Mouse (Mus musculus) cerebellum, adult 11-12 months (tissue): ENCODE measurements at regions not wholly inside any gene's neighbourhood (a gene's known extent, or its start where the extent isn't known, plus 50 kb on each side); places are given as distances from the start of the nearest gene placed in this dataset.

Source experiments
- DNase-seq: peaks from one replicate; pipeline ENCODE4 v3.0.0; 2022

GRCm38 (mm10) chr9:46819808-46820207 is 178.7 kb upstream of the Gm4791 start:
- no peak for DNase-seq

- DNase-seq: no peak
Observed at GRCm38 (mm10) chr9:46819376-46819775, 179.2 kb upstream of the Gm4791 start.

- DNase-seq: no peak
Observed at GRCm38 (mm10) chr9:46816126-46816525, 182.4 kb upstream of the Gm4791 start.

- DNase-seq: peak; percentile 41
Observed at GRCm38 (mm10) chr9:46814478-46815241, 183.9 kb upstream of the Gm4791 start.

- DNase-seq: no peak
Observed at GRCm38 (mm10) chr9:46810266-46810665, 188.3 kb upstream of the Gm4791 start.

GRCm38 (mm10) chr9:46795446-46795845 is 203.1 kb upstream of the Gm4791 start:
- peak; percentile 12 for DNase-seq

- no peak for DNase-seq
Observed at GRCm38 (mm10) chr9:46789036-46789435, 209.5 kb upstream of the Gm4791 start.

GRCm38 (mm10) chr9:46788456-46788855 is 210.1 kb upstream of the Gm4791 start:
- no peak for DNase-seq

GRCm38 (mm10) chr9:46784355-46784975 is 214.1 kb upstream of the Gm4791 start:
- DNase-seq: no peak

- no peak for DNase-seq
Observed at GRCm38 (mm10) chr9:46783597-46784354, 214.8 kb upstream of the Gm4791 start.

- DNase-seq: no peak
Observed at GRCm38 (mm10) chr9:46781681-46782080, 216.9 kb upstream of the Gm4791 start.

- no peak for DNase-seq
Observed at GRCm38 (mm10) chr9:46778769-46779168, 219.8 kb upstream of the Gm4791 start.

- DNase-seq: no peak
Observed at GRCm38 (mm10) chr9:46774821-46775220, 223.7 kb upstream of the Gm4791 start.

GRCm38 (mm10) chr9:46760247-46760646 is 238.3 kb upstream of the Gm4791 start:
- no peak for DNase-seq

- DNase-seq: no peak
Observed at GRCm38 (mm10) chr9:46757005-46757672, 241.4 kb upstream of the Gm4791 start.

GRCm38 (mm10) chr9:46751981-46752380 is 246.6 kb upstream of the Gm4791 start:
- no peak for DNase-seq

- DNase-seq: no peak
Observed at GRCm38 (mm10) chr9:46749441-46749840, 249.1 kb upstream of the Gm4791 start.

- no peak for DNase-seq
Observed at GRCm38 (mm10) chr9:46746266-46746665, 252.3 kb upstream of the Gm4791 start.

- DNase-seq: no peak
Observed at GRCm38 (mm10) chr9:46740496-46740895, 258.0 kb upstream of the Gm4791 start.

GRCm38 (mm10) chr9:46739341-46739740 is 259.2 kb upstream of the Gm4791 start:
- DNase-seq: no peak

GRCm38 (mm10) chr9:46738634-46739033 is 259.9 kb upstream of the Gm4791 start:
- DNase-seq: peak; percentile 5

GRCm38 (mm10) chr9:46738056-46738455 is 260.5 kb upstream of the Gm4791 start:
- DNase-seq: no peak

GRCm38 (mm10) chr9:46737446-46737845 is 261.1 kb upstream of the Gm4791 start:
- DNase-seq: no peak
